Mouse (Mus musculus): ENCODE measurements around the gene Appl1.
A peak's percentile ranks its signal among the peaks of the same experiment; 100 is the strongest.

Appl1 gene

DNA sequence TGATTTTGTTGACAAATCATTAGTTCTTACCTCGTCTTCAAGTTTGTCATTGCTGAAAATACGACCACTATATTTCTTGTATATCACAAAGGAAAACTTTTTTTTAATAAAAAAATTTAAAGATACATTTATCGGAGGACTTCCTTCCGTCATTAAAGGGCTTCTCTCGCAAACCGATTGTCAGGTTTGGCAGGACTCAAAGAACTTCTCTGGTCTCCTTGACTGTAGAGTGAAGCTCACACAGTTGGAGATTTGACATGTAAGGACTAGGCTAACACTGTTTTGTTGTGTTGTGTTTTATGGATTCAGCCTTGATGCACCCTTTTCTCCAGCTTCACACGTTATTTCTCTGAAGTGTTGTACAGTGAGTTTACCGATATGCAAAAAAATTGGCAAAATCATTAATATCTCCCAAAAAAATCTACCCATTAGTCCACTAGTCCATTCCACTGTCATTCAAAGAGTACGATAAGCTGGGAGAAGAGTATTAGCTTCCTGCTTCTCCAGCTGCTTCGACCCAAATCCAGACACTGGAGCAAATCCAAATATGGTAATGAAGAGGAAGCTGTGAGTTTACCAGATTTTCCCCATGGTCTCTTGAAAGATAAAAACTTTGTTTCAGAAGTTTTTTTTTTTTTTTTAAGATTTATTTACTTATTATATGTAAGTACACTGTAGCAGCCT is at the start of gene Appl1:
Appl1 (minus strand) TSS at position 127 of the 684 bp plus-strand sequence.
- DNase-seq (ENCODE audit: low spot score in 2 of 2): no peak

DNA sequence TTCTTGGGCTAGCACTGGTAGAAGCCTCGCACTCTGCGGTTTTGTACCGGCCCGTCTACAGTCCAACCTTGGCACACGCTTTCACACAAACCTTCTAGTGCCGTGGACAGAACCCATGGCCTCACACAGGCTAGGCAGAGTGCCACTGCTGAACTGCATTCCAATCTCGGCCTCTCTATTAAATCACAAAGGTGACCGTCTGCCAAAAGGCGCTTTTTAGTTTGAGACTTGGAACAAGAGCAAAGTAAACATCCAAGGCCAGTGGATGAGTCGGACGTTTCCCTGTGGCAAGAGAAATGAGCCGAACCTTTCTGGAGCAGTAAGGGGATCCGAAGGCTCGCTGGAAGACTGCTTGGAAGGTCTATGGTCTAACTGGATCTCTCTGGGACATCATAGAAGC is 48.8 kb upstream of the Appl1 start:
- no peak for DNase-seq (ENCODE audit: low spot score in 2 of 2)

- no peak for DNase-seq (ENCODE audit: low spot score in 2 of 2)
These were observed 46.9 kb upstream of the Appl1 start for GRCm38 (mm10) chr14:27017936-27018335.

DNA sequence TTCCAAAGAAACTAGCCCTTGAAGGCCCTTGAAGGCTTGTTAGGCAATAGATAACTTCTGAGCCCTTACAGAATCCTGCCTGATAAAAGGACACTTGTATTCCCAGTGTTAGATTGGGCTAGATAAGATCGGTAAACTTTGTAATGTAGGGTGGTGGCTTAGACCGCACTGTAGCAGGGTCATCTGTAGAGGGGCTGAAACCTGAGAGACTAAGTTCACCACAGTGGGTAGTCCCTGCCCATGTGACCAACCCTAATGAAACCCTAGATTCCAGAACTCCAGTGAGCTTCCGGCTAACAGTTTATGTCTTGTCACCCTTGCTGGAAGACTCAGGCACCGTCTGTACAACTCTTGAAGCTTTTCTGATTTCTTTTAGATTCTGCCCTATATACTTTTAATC is 42.6 kb upstream of the Appl1 start:
- DNase-seq (ENCODE audit: low spot score in 2 of 2): no peak

GRCm38 (mm10) chr14:27011561-27011960 is 40.5 kb upstream of the Appl1 start:
- DNase-seq (ENCODE audit: low spot score in 2 of 2): no peak

DNA sequence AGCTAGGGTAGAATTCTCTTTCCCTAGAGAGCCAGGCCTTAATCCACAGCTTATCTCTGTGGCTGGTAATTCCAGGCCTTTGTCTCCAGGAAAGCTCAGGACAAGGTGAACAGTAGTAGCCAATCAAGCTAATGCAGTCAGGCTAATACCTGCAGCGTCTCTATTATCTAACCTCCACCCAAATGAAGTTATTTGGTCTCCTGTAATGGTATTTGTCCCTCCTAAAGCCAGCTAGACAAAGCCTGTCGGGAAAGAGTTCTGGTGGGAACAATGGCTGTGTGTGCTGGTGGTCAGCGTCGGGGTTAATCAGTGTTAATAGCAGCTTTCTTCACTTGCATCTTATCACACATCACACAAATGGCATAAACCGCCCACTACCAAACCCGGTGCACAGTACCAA is 34.9 kb upstream of the Appl1 start:
- DNase-seq (ENCODE audit: low spot score in 2 of 2): no peak

DNA sequence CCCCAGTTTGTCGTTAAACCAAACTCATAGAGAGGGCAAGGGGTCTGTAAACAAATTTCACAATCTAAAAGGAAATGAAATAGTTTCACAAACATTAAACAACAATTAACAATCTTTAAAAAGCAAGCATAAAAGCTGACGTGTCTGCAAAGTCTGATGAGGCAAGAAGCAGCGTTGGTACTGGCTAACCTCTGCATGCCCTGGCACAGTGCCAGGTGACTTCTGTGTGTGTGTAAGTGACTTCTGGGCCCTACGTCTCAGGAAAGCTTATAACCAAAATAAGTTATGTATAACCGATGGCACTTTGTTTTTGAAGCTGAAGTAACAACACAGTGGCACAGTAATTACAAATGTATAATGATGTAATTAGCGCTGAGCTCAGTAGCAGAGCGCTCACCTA is 33.9 kb upstream of the Appl1 start:
- DNase-seq (ENCODE audit: low spot score in 2 of 2): no peak

- DNase-seq (ENCODE audit: low spot score in 2 of 2): no peak
These were observed 29.4 kb upstream of the Appl1 start for GRCm38 (mm10) chr14:27000386-27000785.

- no peak for DNase-seq (ENCODE audit: low spot score in 2 of 2)
These were observed 25.2 kb upstream of the Appl1 start for GRCm38 (mm10) chr14:26996257-26996656.

GRCm38 (mm10) chr14:26994211-26994741 is 23.2 kb upstream of the Appl1 start, which contains the start of gene Hesx1:
TSS of gene Hesx1 (plus strand) at chr14:26994416.
- DNase-seq (ENCODE audit: low spot score in 2 of 2): peak; percentile 31 to 68

DNA sequence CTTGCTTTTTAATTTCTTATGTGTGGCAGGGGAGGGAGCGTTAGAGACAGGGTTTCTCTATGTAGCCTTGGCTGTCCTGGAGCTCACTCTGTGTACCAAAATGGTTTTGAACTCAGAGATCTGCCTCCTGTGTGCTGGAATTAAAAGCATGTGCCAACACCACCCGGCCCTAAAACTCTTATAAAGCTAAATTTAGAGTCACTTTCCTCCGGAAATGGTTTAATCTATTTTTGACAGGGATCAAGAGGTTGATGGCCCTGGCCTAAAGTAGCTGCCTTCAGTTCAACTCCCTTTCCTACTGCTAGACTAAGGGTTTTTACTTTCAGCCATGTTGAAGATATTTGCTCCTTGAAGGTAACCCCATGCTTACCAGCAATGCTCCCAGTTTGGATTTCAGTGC is 22.4 kb upstream of the Appl1 start:
- no peak for DNase-seq (ENCODE audit: low spot score in 2 of 2)

DNA sequence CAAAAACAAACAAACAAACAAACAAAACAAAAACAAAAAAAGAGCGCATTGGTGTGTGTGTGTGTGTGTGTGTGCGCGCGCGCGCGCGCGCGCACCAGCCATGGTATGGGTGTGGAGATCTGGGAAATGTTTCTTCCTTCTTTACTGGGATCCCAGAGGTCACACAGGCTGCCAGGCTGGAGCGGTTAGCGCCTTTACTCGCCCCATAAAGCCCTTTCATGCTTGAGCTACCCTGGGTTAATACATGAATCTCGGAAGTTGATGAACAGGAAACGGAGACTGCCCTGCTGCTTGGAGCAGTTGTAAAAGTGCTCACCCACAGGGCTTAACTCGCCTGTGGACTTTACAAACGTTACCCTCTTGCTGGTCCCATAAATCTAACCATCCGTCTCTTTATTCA is 20.6 kb upstream of the Appl1 start:
- DNase-seq (ENCODE audit: low spot score in 2 of 2): no peak

GRCm38 (mm10) chr14:26988694-26989093 is 17.7 kb upstream of the Appl1 start:
- DNase-seq (ENCODE audit: low spot score in 2 of 2): peak in 1 of 2 experiments; percentile 16

- no peak for DNase-seq (ENCODE audit: low spot score in 2 of 2)
These were observed 11.1 kb upstream of the Appl1 start for GRCm38 (mm10) chr14:26982150-26982530.

GRCm38 (mm10) chr14:26981494-26982149 is 10.6 kb upstream of the Appl1 start:
- DNase-seq (ENCODE audit: low spot score in 2 of 2): no peak

GRCm38 (mm10) chr14:26981021-26981420 is 10.0 kb upstream of the Appl1 start:
- DNase-seq (ENCODE audit: low spot score in 2 of 2): no peak

GRCm38 (mm10) chr14:26979808-26980207 is 8.8 kb upstream of the Appl1 start:
- DNase-seq (ENCODE audit: low spot score in 2 of 2): no peak

- DNase-seq (ENCODE audit: low spot score in 2 of 2): no peak
These were observed 6.5 kb upstream of the Appl1 start for GRCm38 (mm10) chr14:26977500-26977899.

GRCm38 (mm10) chr14:26976212-26976611 is 5.2 kb upstream of the Appl1 start:
- DNase-seq (ENCODE audit: low spot score in 2 of 2): no peak

DNA sequence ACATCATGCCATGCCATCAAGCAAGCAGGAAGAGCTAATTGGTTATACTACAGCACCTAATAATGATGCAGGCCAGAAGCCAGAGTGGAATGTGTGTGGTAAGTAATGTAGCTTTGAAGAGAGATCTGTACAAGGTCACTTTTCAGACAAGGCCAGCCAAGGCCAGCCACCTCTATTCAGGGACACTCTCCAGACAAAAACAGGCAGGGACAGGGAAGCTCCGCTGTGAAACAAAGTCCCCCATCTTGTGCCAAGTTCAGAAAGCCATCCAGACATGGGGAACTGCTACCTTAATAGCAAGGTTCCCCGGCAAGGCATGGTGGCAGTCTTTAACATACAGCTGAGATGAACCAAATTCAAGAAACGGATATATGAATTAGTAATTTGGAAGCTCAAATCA is 4.5 kb upstream of the Appl1 start:
- DNase-seq (ENCODE audit: low spot score in 2 of 2): no peak

GRCm38 (mm10) chr14:26973089-26973488 is 2.1 kb upstream of the Appl1 start:
- DNase-seq (ENCODE audit: low spot score in 2 of 2): no peak

DNA sequence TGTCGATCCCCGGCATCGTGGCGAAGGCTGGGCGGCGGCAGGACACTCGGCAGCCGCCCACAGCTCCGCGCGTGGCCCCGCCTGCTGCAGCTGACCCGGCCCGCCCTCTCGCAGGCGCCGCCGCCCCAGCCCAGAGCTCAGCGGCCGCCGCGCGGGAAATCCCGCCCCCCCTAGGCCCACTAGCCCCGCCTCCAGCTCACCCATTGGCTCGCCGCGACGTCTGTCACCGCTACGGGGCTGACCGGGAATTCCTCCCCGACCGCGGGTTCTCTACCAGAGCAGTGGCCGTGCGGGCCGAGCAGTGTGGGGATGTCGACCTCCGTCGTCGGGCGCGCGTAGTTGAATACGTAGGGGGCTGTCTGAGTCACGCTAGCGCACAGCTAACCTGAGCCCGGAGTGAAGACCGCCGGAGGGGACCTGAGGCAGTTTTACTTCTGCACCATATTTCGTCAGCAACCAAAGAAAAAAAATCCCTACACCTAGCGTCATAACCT is 546 bp downstream of the Appl1 start:
- DNase-seq (ENCODE audit: low spot score in 2 of 2): peak; percentile 92

- DNase-seq (ENCODE audit: low spot score in 2 of 2): peak in 1 of 2 experiments; percentile 56
These were observed 1.1 kb downstream of the Appl1 start for GRCm38 (mm10) chr14:26969856-26970407.

All from natural killer cell, adult 2 months (primary cell).